Mouse (Mus musculus) hindbrain, embryonic 13.5 days (tissue): ENCODE measurements at regions not wholly inside any gene's neighbourhood (a gene's known extent, or its start where the extent isn't known, plus 50 kb on each side); places are given as distances from the start of the nearest gene placed in this dataset.
A peak's percentile ranks its signal among the peaks of the same experiment; 100 is the strongest.
"Not testable (repeated sequence)": the region's sequence is repeated elsewhere in the genome, so short reads cannot be mapped to it uniquely, and the experiment has no call there.

Source experiments
- ATAC-seq: fragments of 200-750 bp; cut with Nextera tagmentation; 2 replicates; pipeline ENCODE4 v1.8.0; 2017; ENCODE audit warnings: moderate TSS enrichment; ENCODE audit not compliant: low FRiP score
- H3K27ac ChIP-seq: fragments of 300-500 bp; sonication (generic); 2 replicates; pipeline ENCODE4 v1.5.1; 2015; ENCODE audit warnings: inconsistent platforms, mild to moderate bottlenecking, moderate library complexity
- H3K27me3 ChIP-seq: fragments of 300-500 bp; sonication (generic); 2 replicates; pipeline ENCODE4 v1.6.1; 2015; ENCODE audit warnings: mild to moderate bottlenecking, inconsistent platforms
- H3K36me3 ChIP-seq: fragments of 300-500 bp; sonication (generic); 2 replicates; pipeline ENCODE4 v1.6.1; 2015; ENCODE audit warnings: mild to moderate bottlenecking, inconsistent platforms
- H3K4me1 ChIP-seq: fragments of 300-500 bp; sonication (generic); replicated peaks from 2 replicates; pipeline ENCODE4 v1.6.1; 2015; ENCODE audit warnings: inconsistent platforms
- H3K4me2 ChIP-seq: fragments of 300-500 bp; sonication (generic); 2 replicates; pipeline ENCODE4 v1.6.1; 2015; ENCODE audit warnings: inconsistent platforms, mild to moderate bottlenecking, moderate library complexity
- H3K4me3 ChIP-seq: fragments of 300-500 bp; sonication (generic); 2 replicates; pipeline ENCODE4 v1.5.1; 2015; ENCODE audit warnings: mild to moderate bottlenecking, inconsistent platforms
- H3K9ac ChIP-seq: fragments of 300-500 bp; sonication (generic); 2 replicates; pipeline ENCODE4 v1.6.1; 2015; ENCODE audit warnings: mild to moderate bottlenecking, inconsistent platforms
- H3K9me3 ChIP-seq: fragments of 300-500 bp; sonication (generic); 2 replicates; pipeline ENCODE4 v1.6.1; 2016; ENCODE audit warnings: inconsistent platforms
- WGBS: fragments of 180-500 bp; shearing (Covaris S2); methylation state at CpG from one replicate; pipeline ENCODE4 v1.1.7; 2015; 5-methylcytosine and 5-hydroxymethylcytosine counted together

GRCm38 (mm10) chr15:16130862-16131261, 597.7 kb upstream of the Cdh9 start:
- Histone ChIP-seq H3K9ac (no peak overlapping the region), H3K9me3 (no peaks in the 10 kb centered on the region), H3K4me2 (no peak overlapping the region), H3K4me3 (no peak overlapping the region), H3K27ac (no peak overlapping the region), H3K36me3 (no peaks in the 10 kb centered on the region), H3K27me3 (no peaks in the 10 kb centered on the region), H3K4me1 (no peaks in the 10 kb centered on the region)
- no peak for ATAC-seq

GRCm38 (mm10) chr15:16158164-16158563, 570.4 kb upstream of the Cdh9 start:
- ATAC-seq = no peak; the same call in 1 of the 2 replicates
- H3K4me3 ChIP-seq = no peak overlapping the region
- no peak overlapping the region for H3K4me2 ChIP-seq
- 44% methylated on average over 5 of the region's 5 CpGs for WGBS
- no peaks in the 10 kb centered on the region for H3K27me3 ChIP-seq
- H3K36me3 ChIP-seq = no peaks in the 10 kb centered on the region
- no peaks in the 10 kb centered on the region for H3K9me3 ChIP-seq
- H3K4me1 ChIP-seq = no peaks in the 10 kb centered on the region
- peak overlapping the region; percentile 26; the same call in 1 of the 2 replicates for H3K27ac ChIP-seq
- no peak overlapping the region for H3K9ac ChIP-seq

- Histone ChIP-seq H3K9ac (no peak overlapping the region), H3K27ac (no peak overlapping the region), H3K9me3 (no peaks in the 10 kb centered on the region), H3K27me3 (no peaks in the 10 kb centered on the region), H3K4me3 (no peak overlapping the region), H3K36me3 (no peaks in the 10 kb centered on the region), H3K4me1 (no peaks in the 10 kb centered on the region), H3K4me2 (no peak overlapping the region)
- ATAC-seq = no peak
These were observed 564.6 kb upstream of the Cdh9 start for GRCm38 (mm10) chr15:16163969-16164368.

GRCm38 (mm10) chr15:16213354-16213753, 515.2 kb upstream of the Cdh9 start:
- ATAC-seq = no peak
- no peaks in the 10 kb centered on the region for H3K36me3 ChIP-seq
- H3K27me3 ChIP-seq = no peaks in the 10 kb centered on the region
- H3K4me2 ChIP-seq = no peak overlapping the region
- no peak overlapping the region for H3K4me3 ChIP-seq
- H3K9me3 ChIP-seq = no peaks in the 10 kb centered on the region
- H3K27ac ChIP-seq = no peak overlapping the region
- no peaks in the 10 kb centered on the region for H3K4me1 ChIP-seq
- H3K9ac ChIP-seq = no peak overlapping the region
- 90% methylated on average over 4 of the region's 4 CpGs for WGBS

GRCm38 (mm10) chr15:16221648-16222047, 506.9 kb upstream of the Cdh9 start:
- no peaks in the 10 kb centered on the region for H3K27me3 ChIP-seq
- no peak for ATAC-seq
- H3K4me3 ChIP-seq = no peak overlapping the region
- H3K9me3 ChIP-seq = no peaks in the 10 kb centered on the region
- H3K36me3 ChIP-seq = no peaks in the 10 kb centered on the region
- no peak overlapping the region for H3K27ac ChIP-seq
- no peak overlapping the region for H3K4me2 ChIP-seq
- H3K9ac ChIP-seq = no peak overlapping the region
- 89% methylated on average over 2 of the region's 2 CpGs for WGBS
- H3K4me1 ChIP-seq = no peaks in the 10 kb centered on the region

GRCm38 (mm10) chr15:16248595-16248994, 480.0 kb upstream of the Cdh9 start:
- WGBS = 93% methylated on average over 5 of the region's 5 CpGs
- Histone ChIP-seq H3K36me3 (no peaks in the 10 kb centered on the region), H3K4me1 (no peaks in the 10 kb centered on the region), H3K4me2 (no peak overlapping the region), H3K27me3 (no peaks in the 10 kb centered on the region), H3K9me3 (no peaks in the 10 kb centered on the region), H3K4me3 (no peak overlapping the region), H3K9ac (no peak overlapping the region), H3K27ac (no peak overlapping the region)
- no peak for ATAC-seq

- no peaks in the 10 kb centered on the region for H3K4me1 ChIP-seq
- no peak overlapping the region for H3K4me3 ChIP-seq
- no peak overlapping the region for H3K9ac ChIP-seq
- no peak overlapping the region for H3K4me2 ChIP-seq
- H3K36me3 ChIP-seq = no peaks in the 10 kb centered on the region
- WGBS = 80% methylated on average over 3 of the region's 3 CpGs
- no peak overlapping the region for H3K27ac ChIP-seq
- ATAC-seq = no peak
- no peaks in the 10 kb centered on the region for H3K27me3 ChIP-seq
- no peaks in the 10 kb centered on the region for H3K9me3 ChIP-seq
These were observed 443.4 kb upstream of the Cdh9 start for GRCm38 (mm10) chr15:16285166-16285565.

- H3K27ac ChIP-seq, H3K4me3 ChIP-seq, H3K27me3 ChIP-seq, H3K36me3 ChIP-seq, H3K4me2 ChIP-seq, H3K4me1 ChIP-seq, H3K9ac ChIP-seq, H3K9me3 ChIP-seq, ATAC-seq: not testable (repeated sequence)
- 77% methylated on average over 2 of the region's 2 CpGs for WGBS
These were observed 434.0 kb upstream of the Cdh9 start for GRCm38 (mm10) chr15:16294553-16294952.

GRCm38 (mm10) chr15:16309678-16310077, 418.9 kb upstream of the Cdh9 start:
- H3K27me3 ChIP-seq = no peaks in the 10 kb centered on the region
- WGBS = 91% methylated on average over 2 of the region's 2 CpGs
- H3K9me3 ChIP-seq = no peaks in the 10 kb centered on the region
- no peak overlapping the region for H3K9ac ChIP-seq
- no peak overlapping the region for H3K27ac ChIP-seq
- H3K4me3 ChIP-seq = no peak overlapping the region
- no peak overlapping the region for H3K4me2 ChIP-seq
- H3K36me3 ChIP-seq = no peaks in the 10 kb centered on the region
- H3K4me1 ChIP-seq = no peaks in the 10 kb centered on the region
- ATAC-seq = no peak

- Histone ChIP-seq H3K9ac (no peak overlapping the region), H3K36me3 (no peaks in the 10 kb centered on the region), H3K9me3 (no peaks in the 10 kb centered on the region), H3K27ac (no peak overlapping the region), H3K4me3 (no peak overlapping the region), H3K4me1 (no peaks in the 10 kb centered on the region), H3K27me3 (no peaks in the 10 kb centered on the region), H3K4me2 (no peak overlapping the region)
- ATAC-seq = no peak
- 79% methylated on average over 3 of the region's 3 CpGs for WGBS
These were observed 416.5 kb upstream of the Cdh9 start for GRCm38 (mm10) chr15:16311956-16312646.

- H3K9ac ChIP-seq = no peak overlapping the region
- no peak for ATAC-seq
These were observed 415.8 kb upstream of the Cdh9 start for GRCm38 (mm10) chr15:16312721-16313120.

GRCm38 (mm10) chr15:16313818-16314217, 414.7 kb upstream of the Cdh9 start:
- no peak for ATAC-seq
- H3K27me3 ChIP-seq = no peaks in the 10 kb centered on the region
- H3K9ac ChIP-seq = no peak overlapping the region
- 92% methylated on average over 1 of the region's 1 CpGs for WGBS
- H3K9me3 ChIP-seq = no peaks in the 10 kb centered on the region
- no peak overlapping the region for H3K4me3 ChIP-seq
- H3K4me1 ChIP-seq = no peaks in the 10 kb centered on the region
- H3K4me2 ChIP-seq = no peak overlapping the region
- no peak overlapping the region for H3K27ac ChIP-seq
- no peaks in the 10 kb centered on the region for H3K36me3 ChIP-seq

More at GRCm38 (mm10) chr15:16312721-16313120, 415.8 kb upstream of the Cdh9 start:
- Histone ChIP-seq H3K4me2 (no peak overlapping the region), H3K4me3 (no peak overlapping the region), H3K27ac (no peak overlapping the region), H3K9me3 (no peaks in the 10 kb centered on the region), H3K27me3 (no peaks in the 10 kb centered on the region), H3K4me1 (no peaks in the 10 kb centered on the region), H3K36me3 (no peaks in the 10 kb centered on the region)

- H3K27ac ChIP-seq = no peak overlapping the region
- no peaks in the 10 kb centered on the region for H3K9me3 ChIP-seq
- no peak overlapping the region for H3K9ac ChIP-seq
- H3K4me3 ChIP-seq = no peak overlapping the region
- no peak overlapping the region for H3K4me2 ChIP-seq
- no peaks in the 10 kb centered on the region for H3K27me3 ChIP-seq
- no peak for ATAC-seq
- H3K4me1 ChIP-seq = no peaks in the 10 kb centered on the region
- no peaks in the 10 kb centered on the region for H3K36me3 ChIP-seq
- WGBS = 69% methylated on average over 6 of the region's 6 CpGs
These were observed 413.9 kb upstream of the Cdh9 start for GRCm38 (mm10) chr15:16314606-16315005.
